Mouse (Mus musculus): Measurements from ENCODE around the gene 4930558K02Rik. TPM values are rescaled to one million over a fixed set of nuclear protein-coding genes. Genes with fewer than 3 reads are reported as not detected.

The 4930558K02Rik gene
- polyA plus RNA-seq, 1 experiment from 2014 or later, result not detected

- no peak overlapping the region for H3K4me2 ChIP-seq (replicated peaks)
- no peak overlapping the region for H3K9ac ChIP-seq
- no peaks in the 10 kb centered on the region for H3K36me3 ChIP-seq
- no peak for ATAC-seq (ENCODE audit: low FRiP score, low read depth)
- H3K4me1 ChIP-seq, result no peaks in the 10 kb centered on the region
- H3K27ac ChIP-seq, result no peak overlapping the region
- WGBS, result 93% methylated on average over 2 of the region's 2 CpGs
- no peaks in the 10 kb centered on the region for H3K27me3 ChIP-seq (replicated peaks)
- H3K4me3 ChIP-seq, result no peak overlapping the region
- H3K9me3 ChIP-seq, result no peaks in the 10 kb centered on the region
Observed at GRCm38 (mm10) chr1:161927976-161928375, 51.5 kb downstream of the 4930558K02Rik start.

GRCm38 (mm10) chr1:161925281-161925805 is 54.1 kb downstream of the 4930558K02Rik start:
- Histone ChIP-seq H3K4me1 (no peaks in the 10 kb centered on the region), H3K9me3 (no peaks in the 10 kb centered on the region), H3K4me3 (no peak overlapping the region), H3K27ac (no peak overlapping the region), H3K36me3 (no peaks in the 10 kb centered on the region), H3K9ac (no peak overlapping the region), H3K4me2 (replicated peaks) (no peak overlapping the region), H3K27me3 (replicated peaks) (no peaks in the 10 kb centered on the region)
- no peak for ATAC-seq (ENCODE audit: low FRiP score, low read depth)
- WGBS, result 91% methylated on average over 13 of the region's 13 CpGs

- ATAC-seq (ENCODE audit: low FRiP score, low read depth), result no peak
- Histone ChIP-seq H3K9me3 (no peaks in the 10 kb centered on the region), H3K4me2 (replicated peaks) (no peak overlapping the region), H3K4me1 (no peaks in the 10 kb centered on the region), H3K9ac (no peak overlapping the region), H3K4me3 (no peak overlapping the region), H3K27ac (no peak overlapping the region), H3K36me3 (no peaks in the 10 kb centered on the region), H3K27me3 (replicated peaks) (no peaks in the 10 kb centered on the region)
- 64% methylated on average over 3 of the region's 3 CpGs for WGBS
Observed at GRCm38 (mm10) chr1:161924321-161924720, 55.1 kb downstream of the 4930558K02Rik start.

GRCm38 (mm10) chr1:161921928-161922327 is 57.5 kb downstream of the 4930558K02Rik start:
- ATAC-seq (ENCODE audit: low FRiP score, low read depth), result no peak
- H3K27me3 ChIP-seq (replicated peaks), result no peaks in the 10 kb centered on the region
- 84% methylated on average over 6 of the region's 6 CpGs for WGBS
- no peak overlapping the region for H3K9ac ChIP-seq
- no peaks in the 10 kb centered on the region for H3K4me1 ChIP-seq
- H3K4me3 ChIP-seq, result no peak overlapping the region
- no peaks in the 10 kb centered on the region for H3K36me3 ChIP-seq
- H3K4me2 ChIP-seq (replicated peaks), result no peak overlapping the region
- H3K9me3 ChIP-seq, result no peaks in the 10 kb centered on the region
- H3K27ac ChIP-seq, result no peak overlapping the region

- 90% methylated on average over 9 of the region's 9 CpGs for WGBS
- Histone ChIP-seq H3K9ac (no peak overlapping the region), H3K9me3 (no peaks in the 10 kb centered on the region), H3K27ac (no peak overlapping the region), H3K4me1 (no peaks in the 10 kb centered on the region), H3K36me3 (no peaks in the 10 kb centered on the region), H3K4me3 (no peak overlapping the region), H3K4me2 (replicated peaks) (no peak overlapping the region), H3K27me3 (replicated peaks) (no peaks in the 10 kb centered on the region)
- ATAC-seq (ENCODE audit: low FRiP score, low read depth), result no peak
Observed at GRCm38 (mm10) chr1:161920475-161921454, 58.7 kb downstream of the 4930558K02Rik start.

- Histone ChIP-seq H3K36me3 (no peaks in the 10 kb centered on the region), H3K9ac (no peak overlapping the region), H3K9me3 (no peaks in the 10 kb centered on the region), H3K4me3 (no peak overlapping the region), H3K4me2 (replicated peaks) (no peak overlapping the region), H3K4me1 (no peaks in the 10 kb centered on the region), H3K27ac (no peak overlapping the region), H3K27me3 (replicated peaks) (no peaks in the 10 kb centered on the region)
- WGBS, result 90% methylated on average over 2 of the region's 2 CpGs
- no peak for ATAC-seq (ENCODE audit: low FRiP score, low read depth)
Observed at GRCm38 (mm10) chr1:161919594-161919993, 59.8 kb downstream of the 4930558K02Rik start.

- no peak overlapping the region for H3K4me2 ChIP-seq (replicated peaks)
- H3K36me3 ChIP-seq, result no peaks in the 10 kb centered on the region
- H3K9me3 ChIP-seq, result no peaks in the 10 kb centered on the region
- 59% methylated on average over 7 of the region's 7 CpGs for WGBS
- no peak overlapping the region for H3K4me3 ChIP-seq
- no peak for ATAC-seq (ENCODE audit: low FRiP score, low read depth)
- no peaks in the 10 kb centered on the region for H3K27me3 ChIP-seq (replicated peaks)
- no peak overlapping the region for H3K9ac ChIP-seq
- H3K27ac ChIP-seq, result no peak overlapping the region
- H3K4me1 ChIP-seq, result no peaks in the 10 kb centered on the region
Observed at GRCm38 (mm10) chr1:161918682-161919372, 60.6 kb downstream of the 4930558K02Rik start.

GRCm38 (mm10) chr1:161917940-161918484 is 61.4 kb downstream of the 4930558K02Rik start:
- no peaks in the 10 kb centered on the region for H3K9me3 ChIP-seq
- H3K4me2 ChIP-seq (replicated peaks), result no peak overlapping the region
- no peaks in the 10 kb centered on the region for H3K36me3 ChIP-seq
- no peak overlapping the region for H3K4me3 ChIP-seq
- H3K9ac ChIP-seq, result no peak overlapping the region
- no peak overlapping the region for H3K27ac ChIP-seq
- 94% methylated on average over 3 of the region's 3 CpGs for WGBS
- H3K27me3 ChIP-seq (replicated peaks), result no peaks in the 10 kb centered on the region
- no peak for ATAC-seq (ENCODE audit: low FRiP score, low read depth)
- no peaks in the 10 kb centered on the region for H3K4me1 ChIP-seq

- ATAC-seq (ENCODE audit: low FRiP score, low read depth), result no peak
- H3K9me3 ChIP-seq, result no peaks in the 10 kb centered on the region
- no peak overlapping the region for H3K4me3 ChIP-seq
- H3K9ac ChIP-seq, result no peak overlapping the region
- no peaks in the 10 kb centered on the region for H3K4me1 ChIP-seq
- H3K27ac ChIP-seq, result no peak overlapping the region
- no peaks in the 10 kb centered on the region for H3K36me3 ChIP-seq
- H3K27me3 ChIP-seq (replicated peaks), result no peaks in the 10 kb centered on the region
- H3K4me2 ChIP-seq (replicated peaks), result no peak overlapping the region
- WGBS, result 75% methylated on average over 3 of the region's 3 CpGs
Observed at GRCm38 (mm10) chr1:161916036-161916435, 63.4 kb downstream of the 4930558K02Rik start.

- no peaks in the 10 kb centered on the region for H3K4me1 ChIP-seq
- no peak overlapping the region for H3K27ac ChIP-seq
- no peak for ATAC-seq (ENCODE audit: low FRiP score, low read depth)
- no peak overlapping the region for H3K4me2 ChIP-seq (replicated peaks)
- WGBS, result 83% methylated on average over 7 of the region's 7 CpGs
- H3K4me3 ChIP-seq, result no peak overlapping the region
- no peaks in the 10 kb centered on the region for H3K36me3 ChIP-seq
- H3K27me3 ChIP-seq (replicated peaks), result no peaks in the 10 kb centered on the region
- no peaks in the 10 kb centered on the region for H3K9me3 ChIP-seq
- no peak overlapping the region for H3K9ac ChIP-seq
Observed at GRCm38 (mm10) chr1:161913648-161913984, 65.8 kb downstream of the 4930558K02Rik start.

GRCm38 (mm10) chr1:161912940-161913647 is 66.3 kb downstream of the 4930558K02Rik start:
- Histone ChIP-seq H3K27me3 (replicated peaks) (no peaks in the 10 kb centered on the region), H3K4me1 (no peaks in the 10 kb centered on the region), H3K9me3 (no peaks in the 10 kb centered on the region), H3K4me2 (replicated peaks) (no peak overlapping the region), H3K36me3 (no peaks in the 10 kb centered on the region), H3K9ac (no peak overlapping the region), H3K27ac (no peak overlapping the region), H3K4me3 (no peak overlapping the region)
- 71% methylated on average over 4 of the region's 4 CpGs for WGBS
- no peak for ATAC-seq (ENCODE audit: low FRiP score, low read depth)

- H3K9ac ChIP-seq, result no peak overlapping the region
- 76% methylated on average over 8 of the region's 8 CpGs for WGBS
- H3K27ac ChIP-seq, result no peak overlapping the region
- H3K36me3 ChIP-seq, result no peaks in the 10 kb centered on the region
- H3K27me3 ChIP-seq (replicated peaks), result no peaks in the 10 kb centered on the region
- no peak for ATAC-seq (ENCODE audit: low FRiP score, low read depth)
- no peak overlapping the region for H3K4me2 ChIP-seq (replicated peaks)
- no peaks in the 10 kb centered on the region for H3K9me3 ChIP-seq
- H3K4me1 ChIP-seq, result no peaks in the 10 kb centered on the region
- H3K4me3 ChIP-seq, result no peak overlapping the region
Observed at GRCm38 (mm10) chr1:161909074-161909473, 70.4 kb downstream of the 4930558K02Rik start.

All from neural tube, embryonic 12.5 days (tissue).